Mouse (Mus musculus) neutrophil, adult 5-6 weeks (primary cell): ENCODE results near the gene Tmem178b. TPM values are rescaled to one million over a fixed set of nuclear protein-coding genes. Genes with fewer than 3 reads are reported as not detected.

Experiments used
- ATAC-seq: fragments of 151-379, 151-347 bp; 2 replicates; pipeline ENCODE4 v1.8.0; 2017; ENCODE audit warnings: mild to moderate bottlenecking, moderate TSS enrichment; ENCODE audit not compliant: insufficient number of reproducible peaks, poor library complexity, low FRiP score, severe bottlenecking; ENCODE audit errors: extremely low read depth
- total RNA-seq: library from RNA; stranded (forward); fragments of 200-1000 nt; gene quantifications from 2 replicates; pipeline ENCODE4 v1.2.3, GENCODE M21; 2017

Gene Tmem178b
- total RNA-seq = not detected in 2 replicates

- no peak for ATAC-seq
These were observed at the start of gene Tmem178b for GRCm38 (mm10) chr6:39872901-39873591. Gene Tmem178b (plus strand): TSS chr6:39873271.

- ATAC-seq = no peak
These were observed 44.3 kb upstream of the Tmem178b start for GRCm38 (mm10) chr6:39828736-39829135.

- no peak for ATAC-seq
These were observed 29.3 kb upstream of the Tmem178b start for GRCm38 (mm10) chr6:39843698-39844342.

GRCm38 (mm10) chr6:39847538-39847937 is 25.5 kb upstream of the Tmem178b start:
- no peak for ATAC-seq

GRCm38 (mm10) chr6:39848766-39849165 is 24.3 kb upstream of the Tmem178b start:
- no peak for ATAC-seq

GRCm38 (mm10) chr6:39849667-39850066 is 23.4 kb upstream of the Tmem178b start:
- no peak for ATAC-seq

- ATAC-seq = no peak
These were observed 2.6 kb upstream of the Tmem178b start for GRCm38 (mm10) chr6:39870271-39871135.

DNA sequence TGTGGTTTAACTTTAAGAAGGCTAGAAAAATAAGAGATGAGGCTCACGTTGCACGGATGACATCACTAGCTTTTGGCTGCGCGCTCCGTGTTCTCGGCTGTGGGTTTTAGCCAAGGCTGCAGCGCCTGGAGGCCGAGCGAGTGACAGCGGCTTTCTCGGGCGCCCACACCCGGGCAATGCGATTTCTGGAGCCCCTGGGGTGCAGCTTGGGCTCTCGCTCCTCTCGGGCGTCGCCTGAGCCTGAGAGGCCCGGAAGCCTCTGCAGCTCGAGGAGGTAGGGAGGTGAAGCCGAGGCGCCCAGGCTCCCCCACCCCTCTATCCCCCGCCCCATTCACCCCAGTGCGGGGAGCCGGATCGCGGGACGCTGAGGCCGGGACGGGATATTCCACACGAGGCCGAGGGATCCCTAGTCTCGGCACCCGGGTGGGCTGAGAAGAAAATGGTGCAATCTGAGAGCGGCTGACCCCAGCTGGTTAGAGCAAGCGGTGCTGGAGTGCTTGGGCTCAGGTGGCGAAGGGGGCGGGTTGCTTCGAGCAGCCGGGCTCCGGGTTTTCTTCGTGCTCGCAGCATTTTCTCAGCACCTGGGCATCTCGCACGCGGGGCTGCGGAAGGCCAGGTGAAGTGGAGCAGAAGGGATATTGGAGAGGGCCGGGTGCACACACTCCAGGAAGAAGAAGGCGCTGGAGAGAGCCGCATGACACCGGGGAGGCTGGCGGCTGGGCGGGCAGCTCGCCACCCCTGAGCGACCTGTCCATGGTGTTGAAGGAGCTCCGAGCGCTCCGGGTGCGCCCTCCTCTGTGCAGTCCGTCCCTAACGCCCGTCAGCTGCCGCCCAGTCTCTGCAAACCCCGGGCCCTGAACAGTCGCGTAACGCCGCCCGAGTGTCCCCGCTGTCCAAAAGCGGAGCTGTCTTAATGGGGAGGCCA is 1.4 kb upstream of the Tmem178b start:
- no peak for ATAC-seq

DNA sequence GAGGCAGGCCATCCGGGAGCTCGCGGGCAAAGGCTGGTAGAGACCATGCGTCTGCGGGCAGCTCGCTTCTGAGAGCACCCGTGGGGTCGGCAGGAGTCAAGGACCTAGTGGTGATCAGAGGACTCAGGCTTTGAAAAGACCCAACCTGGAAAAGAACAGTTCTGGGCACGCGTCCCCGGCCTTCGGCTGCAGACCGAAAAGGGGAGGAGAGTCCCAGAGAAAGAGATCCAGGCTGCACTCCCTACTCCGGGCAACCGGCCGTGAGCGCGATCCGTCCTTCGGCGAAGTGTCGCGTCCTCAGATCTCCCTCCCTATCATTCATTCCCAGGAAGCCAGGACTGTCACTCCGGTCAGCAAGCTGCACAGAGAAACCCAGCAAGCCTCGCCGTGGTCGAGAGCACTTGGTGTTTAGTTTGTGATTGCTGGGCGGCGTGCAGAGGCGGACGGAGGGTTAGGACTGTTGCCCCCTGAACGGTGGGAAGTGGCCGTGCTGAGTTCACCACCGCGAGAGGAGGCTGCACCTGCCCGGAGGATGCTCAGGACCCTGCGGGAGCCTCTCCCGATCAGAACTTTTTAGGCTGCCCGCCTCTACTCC is 668 bp upstream of the Tmem178b start:
- ATAC-seq = no peak

DNA sequence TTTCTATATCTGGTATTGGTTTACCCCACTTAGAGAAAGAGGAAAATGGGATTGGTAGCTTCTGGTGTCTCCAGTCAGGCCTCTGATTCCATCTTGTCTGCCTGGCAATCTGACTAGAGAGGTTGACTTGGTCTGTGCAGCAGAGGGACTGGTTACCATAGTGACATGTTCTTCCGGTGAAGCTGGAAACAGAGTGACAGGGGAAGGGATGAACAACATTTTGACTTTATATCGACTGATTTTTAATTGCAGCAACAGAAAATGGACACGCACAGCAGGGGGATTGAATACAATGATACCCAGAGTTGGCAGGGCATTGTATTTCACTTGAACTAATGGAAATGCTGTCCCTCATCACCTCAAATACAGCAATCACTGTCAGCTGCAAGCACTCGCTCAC is 2.1 kb downstream of the Tmem178b start:
- ATAC-seq = no peak

DNA sequence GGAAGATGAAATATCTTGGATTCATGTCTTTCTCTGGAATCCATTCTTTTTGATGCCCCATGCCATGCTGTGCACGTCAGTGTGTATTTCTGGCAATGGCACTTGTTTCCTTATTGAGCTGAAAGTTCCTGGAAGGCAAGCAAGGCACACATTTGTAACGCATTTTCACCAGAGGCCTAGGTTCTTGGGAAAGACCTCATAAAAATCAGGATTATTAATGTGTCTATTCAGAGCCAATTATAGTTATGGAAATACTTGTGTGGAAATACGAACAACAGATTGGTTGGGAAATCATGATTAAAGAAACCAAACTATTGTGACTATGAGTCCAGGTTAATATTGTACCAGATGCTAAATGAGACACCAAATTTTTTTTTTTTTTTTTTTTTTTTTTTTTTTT is 3.4 kb downstream of the Tmem178b start:
- no peak for ATAC-seq

GRCm38 (mm10) chr6:39890811-39891210 is 17.7 kb downstream of the Tmem178b start:
- ATAC-seq = no peak

DNA sequence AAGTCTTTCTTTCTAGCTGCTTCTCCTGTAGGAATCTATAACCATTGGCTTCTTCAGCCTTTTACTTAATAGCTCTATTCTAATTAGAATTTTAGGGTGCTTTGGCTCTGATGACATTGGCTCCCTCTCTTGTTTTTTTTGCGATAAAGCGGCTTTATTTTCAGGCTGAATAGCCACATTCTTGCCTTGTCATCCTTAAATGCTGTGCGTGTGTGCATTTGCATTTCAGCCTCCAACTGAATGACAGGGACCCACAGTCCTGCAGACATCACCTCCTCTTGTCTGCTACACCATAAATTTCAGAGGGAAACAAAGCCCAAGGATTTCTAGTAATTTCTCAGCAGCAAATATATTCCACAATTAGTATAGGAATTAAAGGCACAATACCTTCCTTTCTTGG is 23.4 kb downstream of the Tmem178b start:
- no peak for ATAC-seq

DNA sequence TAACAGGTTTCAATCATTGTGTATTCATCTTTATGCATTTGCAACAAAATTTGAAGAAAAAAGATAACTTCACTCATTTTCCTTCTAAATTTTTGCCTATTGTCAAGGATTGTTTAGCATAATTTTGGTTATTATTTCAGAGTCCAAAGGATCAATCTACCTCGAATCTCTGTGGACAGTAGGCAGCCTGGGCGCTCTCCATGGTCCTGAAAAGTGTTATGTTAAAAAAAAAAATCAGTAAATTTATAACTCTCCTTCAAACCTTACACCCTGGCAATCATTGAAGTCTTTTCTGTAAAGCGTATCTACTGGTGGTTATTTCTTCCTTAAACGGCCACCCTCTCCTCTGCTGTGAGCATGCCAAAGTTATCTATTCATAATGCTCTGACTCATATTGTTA is 26.2 kb downstream of the Tmem178b start:
- ATAC-seq = no peak

GRCm38 (mm10) chr6:39903220-39903773 is 30.2 kb downstream of the Tmem178b start:
- ATAC-seq = no peak

DNA sequence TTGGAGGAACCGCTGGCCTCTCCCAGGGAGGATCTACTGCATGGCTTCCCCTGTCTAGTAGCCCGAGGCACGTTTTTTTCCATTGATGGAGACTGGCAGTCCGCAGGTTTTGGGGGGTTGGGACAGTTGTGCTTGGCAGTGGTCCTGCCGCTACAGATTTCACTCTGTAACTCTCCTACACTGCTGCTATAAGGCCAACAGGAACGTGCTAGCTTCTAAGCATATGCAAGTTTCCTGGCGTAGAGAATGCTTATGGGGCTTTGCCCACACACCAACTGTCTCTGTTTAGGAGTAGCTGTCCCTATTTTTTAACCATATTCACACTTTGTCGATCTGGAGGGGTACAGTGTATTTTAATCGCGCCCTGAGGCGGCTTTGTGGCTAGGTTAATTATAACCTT is 30.8 kb downstream of the Tmem178b start:
- no peak for ATAC-seq

DNA sequence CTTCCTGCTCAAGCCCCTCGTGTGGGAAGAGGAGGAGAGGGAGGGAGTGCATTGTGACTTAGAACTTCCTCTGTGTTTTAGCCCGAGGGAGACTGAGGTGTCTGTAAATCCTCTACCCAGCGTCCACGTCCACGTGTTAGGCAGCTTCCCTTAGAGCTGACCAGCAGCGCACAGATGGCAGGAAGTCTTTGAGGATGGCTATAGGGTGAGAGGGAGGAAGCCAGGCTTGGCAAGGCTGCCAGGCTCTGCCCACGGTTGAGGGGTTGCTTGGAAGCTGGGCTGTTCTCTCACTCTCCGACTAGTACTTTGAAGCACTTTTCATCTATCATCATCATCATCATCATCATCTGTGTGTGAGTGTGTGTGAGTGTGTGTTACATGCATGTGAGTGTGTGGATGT is 41.9 kb downstream of the Tmem178b start:
- no peak for ATAC-seq

- no peak for ATAC-seq
These were observed 42.7 kb downstream of the Tmem178b start for GRCm38 (mm10) chr6:39915636-39916281.
